Mouse (Mus musculus): ENCODE results near the gene Sfxn5. TPM values are rescaled to one million over a fixed set of nuclear protein-coding genes. Genes with fewer than 3 reads are reported as not detected.

Gene Sfxn5
- total RNA-seq, 2 experiments from 2014 or later, result 172 to 183 TPM

GRCm38 (mm10) chr6:85295384-85296167 is 37.6 kb downstream of the Sfxn5 start:
- intact Hi-C loops (cut with DNase I), result no loop called here
- no peak for DNase-seq (ENCODE audit: low spot score in 2 of 2)

GRCm38 (mm10) chr6:85294004-85294379 is 39.2 kb downstream of the Sfxn5 start:
- no peak for DNase-seq (ENCODE audit: low spot score in 2 of 2)
- intact Hi-C loops (cut with DNase I), result loop anchor here (5.0 kb wide), 1 partner anchor 42 kb away; no protein-coding TSS in a partner anchor

- DNase-seq (ENCODE audit: low spot score in 2 of 2), result no peak
- intact Hi-C loops (cut with DNase I), result loop anchor here (5.0 kb wide), 1 partner anchor 41 kb away; no protein-coding TSS in a partner anchor
Observed at GRCm38 (mm10) chr6:85293255-85294003, 39.8 kb downstream of the Sfxn5 start.

GRCm38 (mm10) chr6:85290869-85291824 is 42.1 kb downstream of the Sfxn5 start:
- no peak for DNase-seq (ENCODE audit: low spot score in 2 of 2)
- intact Hi-C loops (cut with DNase I), result loop anchor here (5.0 kb wide), 1 partner anchor 39 kb away; no protein-coding TSS in a partner anchor

GRCm38 (mm10) chr6:85288193-85288857 is 44.9 kb downstream of the Sfxn5 start:
- intact Hi-C loops (cut with DNase I), result no loop called here
- no peak for DNase-seq (ENCODE audit: low spot score in 2 of 2)

- intact Hi-C loops (cut with DNase I), result no loop called here
- DNase-seq (ENCODE audit: low spot score in 2 of 2), result no peak
Observed at GRCm38 (mm10) chr6:85286283-85287047, 46.8 kb downstream of the Sfxn5 start.

- DNase-seq (ENCODE audit: low spot score in 2 of 2), result peak; percentile 65 to 80
Observed at GRCm38 (mm10) chr6:85280871-85281270, 52.4 kb downstream of the Sfxn5 start.

GRCm38 (mm10) chr6:85276571-85276970 is 56.7 kb downstream of the Sfxn5 start:
- peak; percentile 78 to 81 for DNase-seq (ENCODE audit: low spot score in 2 of 2)
- intact Hi-C loops (cut with DNase I), result loop anchor here (2.0 kb wide), 1 partner anchor 58 kb away; no protein-coding TSS in a partner anchor

More at GRCm38 (mm10) chr6:85280871-85281270, 52.4 kb downstream of the Sfxn5 start:
- intact Hi-C loops (cut with DNase I), result no loop called here

GRCm38 (mm10) chr6:85272436-85272835 is 60.8 kb downstream of the Sfxn5 start:
- intact Hi-C loops (cut with DNase I), result no loop called here
- DNase-seq (ENCODE audit: low spot score in 2 of 2), result no peak

GRCm38 (mm10) chr6:85266060-85266459 is 67.2 kb downstream of the Sfxn5 start:
- peak; percentile 53 to 57 for DNase-seq (ENCODE audit: low spot score in 2 of 2)
- intact Hi-C loops (cut with DNase I), result no loop called here

- no peak for DNase-seq (ENCODE audit: low spot score in 2 of 2)
- intact Hi-C loops (cut with DNase I), result no loop called here
Observed at GRCm38 (mm10) chr6:85264982-85265518, 68.2 kb downstream of the Sfxn5 start.

GRCm38 (mm10) chr6:85262865-85263515 is 70.2 kb downstream of the Sfxn5 start:
- intact Hi-C loops (cut with DNase I), result no loop called here
- DNase-seq (ENCODE audit: low spot score in 2 of 2), result no peak

- intact Hi-C loops (cut with DNase I), result no loop called here
- no peak for DNase-seq (ENCODE audit: low spot score in 2 of 2)
Observed at GRCm38 (mm10) chr6:85259094-85259630, 74.1 kb downstream of the Sfxn5 start.

- no peak for DNase-seq (ENCODE audit: low spot score in 2 of 2)
- intact Hi-C loops (cut with DNase I), result no loop called here
Observed at GRCm38 (mm10) chr6:85255578-85255977, 77.6 kb downstream of the Sfxn5 start.

- intact Hi-C loops (cut with DNase I), result loop anchor here (5.0 kb wide), 1 partner anchor 38 kb away; no protein-coding TSS in a partner anchor
- no peak for DNase-seq (ENCODE audit: low spot score in 2 of 2)
Observed at GRCm38 (mm10) chr6:85253994-85254541, 79.2 kb downstream of the Sfxn5 start.

GRCm38 (mm10) chr6:85253275-85253674 is 79.9 kb downstream of the Sfxn5 start:
- DNase-seq (ENCODE audit: low spot score in 2 of 2), result no peak
- intact Hi-C loops (cut with DNase I), result loop anchor here (5.0 kb wide), 1 partner anchor 39 kb away; no protein-coding TSS in a partner anchor
